Mouse (Mus musculus) heart, postnatal 10 days (tissue): ENCODE measurements around the gene Ifnar2. TPM values are rescaled to one million over a fixed set of nuclear protein-coding genes. Genes with fewer than 3 reads are reported as not detected.

Experiments used
- DNase-seq, 2 experiments: peaks; one replicate each; pipeline ENCODE4 v3.0.0; 2021
- intact Hi-C: fragments of 180-260 bp; cut with DNase I; formaldehyde crosslinking; loops from one replicate; pipeline ENCODE4 v1.15.1; 2025
- total RNA-seq, 2 experiments: library from RNA; stranded (reverse); gene quantifications; 2 replicates each; pipeline ENCODE4 v1.2.3; 2021

The Ifnar2 gene
- total RNA-seq, 2 experiments from 2014 or later = 39.1 to 42.0 TPM

DNA sequence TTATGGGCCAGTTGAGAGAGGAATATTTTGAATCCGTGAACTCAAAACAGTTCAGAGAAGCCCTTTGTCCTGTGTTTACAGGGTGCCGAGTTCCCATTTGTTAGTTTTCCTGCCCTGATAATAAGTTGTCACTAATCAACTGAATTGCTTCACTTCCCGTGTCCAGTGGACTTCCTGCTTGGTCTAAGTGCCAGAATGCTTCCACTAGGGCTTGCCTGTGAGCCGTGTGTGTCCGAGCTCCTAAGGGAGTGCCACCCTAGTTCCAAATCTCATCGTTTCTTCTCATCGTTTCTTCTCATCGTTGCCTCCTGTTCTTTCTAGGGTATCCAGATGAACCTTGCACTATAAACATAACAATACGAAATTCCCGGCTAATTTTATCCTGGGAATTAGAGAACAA is 13.0 kb downstream of the Ifnar2 start:
- intact Hi-C loops = loop anchor here (2.0 kb wide), 1 partner anchor 23 kb away; no protein-coding TSS in a partner anchor
- DNase-seq = peak; percentile 59 to 66

DNA sequence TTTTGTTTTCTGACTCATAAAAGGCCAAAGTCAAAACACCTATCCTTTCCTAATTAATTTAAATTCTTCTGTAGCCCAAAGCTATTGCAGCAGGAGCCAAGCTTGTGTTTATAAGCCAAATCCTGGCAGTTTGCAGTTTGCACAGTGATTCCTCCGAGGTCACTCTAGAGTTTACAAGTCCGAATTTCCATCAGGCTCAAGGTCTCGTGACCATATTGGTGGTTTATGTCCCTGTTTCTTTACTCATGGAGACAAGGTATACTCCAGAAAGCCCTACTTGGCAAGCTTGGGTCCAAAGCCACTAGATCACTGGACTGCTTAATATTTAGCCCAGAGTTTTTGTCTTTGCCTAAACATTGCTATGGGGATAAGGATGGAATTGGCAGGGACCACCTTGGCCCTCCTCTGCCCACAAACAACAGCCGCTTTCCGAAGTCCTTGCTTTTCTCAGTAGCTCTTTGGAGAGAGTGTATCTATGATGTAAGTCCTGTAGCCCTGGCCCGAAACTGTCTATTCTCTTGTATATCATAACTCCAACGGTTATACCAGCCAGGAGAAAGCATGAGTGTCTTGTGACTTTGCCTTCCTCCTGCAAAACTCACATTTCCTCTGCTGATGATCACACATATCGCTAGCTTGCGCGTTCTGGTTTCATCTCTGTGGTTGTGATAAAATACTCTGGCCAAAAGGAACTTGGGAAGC is 14.0 kb downstream of the Ifnar2 start:
- DNase-seq = no peak
- intact Hi-C loops = no loop called here

DNA sequence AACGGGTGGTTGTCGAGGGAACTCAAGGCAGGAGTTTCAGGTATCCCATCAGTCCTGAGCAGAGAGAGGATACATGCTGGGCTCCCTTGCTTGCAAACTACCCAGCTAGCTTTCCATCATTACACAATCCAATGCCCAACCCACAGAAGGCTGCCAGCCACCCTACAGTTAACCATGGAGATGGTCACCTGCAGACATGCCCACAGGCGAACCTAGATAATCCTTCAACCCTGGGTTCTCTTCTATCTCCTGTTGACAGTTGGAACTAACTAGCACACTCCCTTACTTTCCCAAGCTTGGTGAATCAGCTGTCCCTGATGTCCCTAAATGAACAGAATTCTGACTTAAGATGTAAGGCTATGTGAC is 14.5 kb downstream of the Ifnar2 start:
- DNase-seq = no peak
- intact Hi-C loops = no loop called here

DNA sequence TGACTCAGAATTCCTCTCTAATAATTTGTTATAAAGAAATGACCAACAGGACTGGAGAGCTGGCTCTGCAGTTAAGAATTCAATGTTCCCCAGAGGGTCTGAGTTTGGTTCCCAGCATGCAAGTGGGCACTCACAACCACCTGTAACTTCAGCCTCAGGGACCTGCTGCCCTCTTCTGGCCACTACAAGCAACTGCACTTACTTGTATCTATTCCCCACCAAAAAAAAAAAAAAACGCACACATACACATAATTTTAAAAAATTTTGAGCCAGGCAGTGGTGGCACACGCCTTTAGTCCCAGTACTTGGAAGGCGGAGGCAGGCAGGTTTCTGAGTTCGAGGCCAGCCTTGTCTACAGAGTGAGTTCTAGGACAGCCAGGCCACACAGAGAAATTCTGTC is 17.5 kb downstream of the Ifnar2 start:
- no peak for DNase-seq
- intact Hi-C loops = no loop called here

DNA sequence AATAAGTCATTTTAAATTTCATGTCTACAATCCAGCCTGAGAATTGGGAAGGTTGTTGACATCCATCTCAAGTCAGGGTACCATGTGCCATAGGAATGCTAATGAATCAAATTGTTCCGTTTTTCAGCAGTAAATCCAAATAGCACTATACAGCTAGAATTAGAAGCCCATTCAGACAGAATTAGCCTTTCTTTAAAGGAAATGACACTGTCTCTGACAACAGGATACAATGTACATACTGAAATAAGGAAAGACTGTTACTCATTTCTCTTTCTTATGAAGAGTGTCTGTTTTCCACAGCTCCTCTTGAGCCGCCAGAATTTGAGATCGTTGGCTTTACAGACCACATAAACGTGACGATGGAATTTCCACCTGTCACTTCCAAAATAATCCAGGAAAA is 18.8 kb downstream of the Ifnar2 start, which contains the start of gene Gm21970:
TSS of gene Gm21970 (plus strand) at position 301 of the 400 bp plus-strand sequence.
- intact Hi-C loops = no loop called here
- no peak for DNase-seq

DNA sequence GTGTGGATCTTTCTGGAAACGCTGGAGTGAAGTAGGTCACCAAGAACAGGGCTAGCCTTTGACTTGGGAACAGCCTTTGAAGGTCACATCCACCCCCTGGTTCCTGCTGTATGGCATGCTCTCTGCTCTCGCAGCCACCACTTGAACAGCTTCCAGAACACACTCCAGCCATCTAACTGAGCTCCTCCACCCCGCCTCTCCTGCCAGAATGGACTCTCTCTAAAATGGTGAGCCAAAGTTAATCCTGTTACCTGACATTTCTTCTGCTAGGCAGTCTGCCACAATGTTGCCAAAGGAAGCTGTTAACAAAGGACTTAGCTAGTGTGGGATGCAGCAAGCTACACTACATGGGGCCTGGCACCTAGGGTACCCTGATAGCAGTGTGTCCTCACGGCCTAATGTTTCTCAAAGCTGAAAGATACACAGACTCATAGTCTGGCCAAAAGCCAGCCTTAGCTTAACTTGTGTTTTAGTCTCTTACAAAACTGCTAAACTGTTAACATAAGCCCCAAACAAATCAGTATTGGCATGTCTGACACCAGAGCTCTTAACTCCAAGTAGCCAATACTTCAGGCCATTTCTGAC is 22.3 kb downstream of the Ifnar2 start:
- intact Hi-C loops = no loop called here
- peak; percentile 58 to 68 for DNase-seq

DNA sequence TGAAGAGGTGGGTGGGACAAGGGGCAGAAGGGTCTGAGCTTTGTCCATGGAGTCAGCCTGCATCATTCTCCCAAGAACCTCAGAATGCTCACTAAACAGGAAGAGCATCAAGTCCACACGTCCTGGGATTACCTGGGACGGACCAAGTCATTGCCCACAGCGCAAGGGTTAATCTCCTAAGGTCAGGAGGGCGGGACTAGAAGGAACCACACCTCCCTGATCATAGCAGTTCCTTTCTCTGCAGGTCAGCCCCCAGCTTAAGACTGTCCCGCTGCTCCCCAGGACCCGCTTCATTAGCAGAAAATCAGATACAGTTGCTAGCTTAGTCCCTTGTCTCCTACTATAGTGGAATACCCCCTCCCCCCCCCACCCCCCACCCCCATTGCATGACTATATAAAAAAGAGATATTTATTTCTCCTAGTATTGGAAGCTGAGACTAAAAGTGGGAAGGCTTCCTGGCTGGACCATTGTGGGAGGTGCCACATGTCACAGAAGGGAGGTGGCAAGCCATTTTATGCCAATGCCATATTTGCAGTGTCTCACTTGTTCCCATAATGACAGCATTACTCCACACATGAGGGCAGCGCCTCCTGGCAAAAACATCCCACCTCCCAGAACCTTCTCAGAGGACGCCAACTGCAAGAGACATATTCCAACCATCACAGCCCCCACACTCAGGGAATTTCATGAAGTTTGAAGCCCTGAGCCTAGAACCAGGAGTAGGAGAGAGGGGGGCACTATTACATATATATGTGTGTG is 23.2 kb downstream of the Ifnar2 start:
- no peak for DNase-seq
- intact Hi-C loops = no loop called here

DNA sequence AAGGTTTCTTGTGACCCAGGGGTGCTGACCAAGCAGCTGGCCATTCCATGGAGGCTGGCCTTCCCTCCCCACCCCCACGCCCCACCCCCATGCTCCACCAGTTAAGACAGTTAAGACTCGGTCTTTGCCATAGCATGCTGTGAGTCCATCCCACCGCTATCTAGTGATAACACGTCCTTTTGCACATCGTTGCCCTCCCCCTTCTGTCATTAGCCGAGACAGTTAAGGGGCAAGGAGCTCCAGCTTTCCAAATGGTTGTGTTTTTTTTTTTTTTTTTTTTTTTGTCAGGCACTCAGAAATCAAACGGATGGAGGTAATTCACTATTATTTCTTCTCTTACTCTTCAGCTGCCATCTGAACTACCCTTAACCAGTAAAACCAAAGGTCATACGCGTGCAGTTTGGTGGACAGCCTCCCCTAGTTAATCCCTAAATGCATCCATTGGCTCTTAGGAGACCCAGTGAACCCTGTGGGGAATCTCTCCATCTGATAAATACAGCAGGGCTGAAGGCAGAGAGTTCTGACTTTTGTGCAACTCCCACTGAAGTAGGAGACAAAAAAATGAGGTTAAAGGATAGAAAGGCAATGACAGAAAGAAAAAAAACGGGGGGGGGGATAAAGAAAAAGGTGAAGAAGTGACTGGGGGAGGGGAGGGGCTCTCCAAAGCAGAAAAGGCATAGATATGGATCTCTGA is 24.4 kb downstream of the Ifnar2 start:
- intact Hi-C loops = no loop called here
- no peak for DNase-seq

DNA sequence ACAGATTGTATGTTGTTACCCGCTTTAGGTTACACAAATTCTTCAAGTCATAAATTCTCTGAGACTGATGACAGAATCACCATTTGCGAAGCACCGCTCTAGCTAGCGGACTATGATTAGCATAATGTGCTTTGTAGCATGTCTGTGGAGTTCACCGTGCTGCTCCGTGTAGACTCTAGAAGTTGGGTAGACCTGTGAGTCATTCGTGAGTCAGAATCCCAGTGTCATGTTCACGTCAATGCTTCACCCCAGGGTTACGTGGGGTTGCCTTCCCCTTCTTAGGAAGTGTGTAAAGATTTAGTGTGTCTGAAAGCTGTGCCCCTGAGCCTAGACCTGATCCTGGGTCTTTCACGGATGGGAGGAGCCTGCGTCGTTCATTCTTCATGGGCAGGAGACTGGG is 25.4 kb downstream of the Ifnar2 start:
- intact Hi-C loops = no loop called here
- no peak for DNase-seq

DNA sequence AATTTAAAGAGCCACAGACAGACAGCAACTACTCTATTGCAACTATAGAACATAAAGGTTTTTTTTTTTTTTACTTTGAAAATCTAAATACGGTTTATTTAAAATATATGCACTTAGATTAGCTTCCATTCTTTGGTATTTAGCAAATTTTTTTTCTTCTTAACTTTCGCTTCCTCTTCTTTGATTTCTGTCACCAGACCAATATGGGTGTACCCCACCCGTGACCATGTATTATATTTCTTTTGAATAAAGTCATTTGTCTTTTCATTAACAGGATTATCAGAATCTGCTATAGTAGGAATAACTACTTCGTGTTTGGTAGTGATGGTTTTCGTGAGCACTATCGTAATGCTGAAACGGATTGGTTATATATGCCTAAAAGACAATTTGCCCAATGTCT is 26.4 kb downstream of the Ifnar2 start:
- intact Hi-C loops = no loop called here
- DNase-seq = no peak

DNA sequence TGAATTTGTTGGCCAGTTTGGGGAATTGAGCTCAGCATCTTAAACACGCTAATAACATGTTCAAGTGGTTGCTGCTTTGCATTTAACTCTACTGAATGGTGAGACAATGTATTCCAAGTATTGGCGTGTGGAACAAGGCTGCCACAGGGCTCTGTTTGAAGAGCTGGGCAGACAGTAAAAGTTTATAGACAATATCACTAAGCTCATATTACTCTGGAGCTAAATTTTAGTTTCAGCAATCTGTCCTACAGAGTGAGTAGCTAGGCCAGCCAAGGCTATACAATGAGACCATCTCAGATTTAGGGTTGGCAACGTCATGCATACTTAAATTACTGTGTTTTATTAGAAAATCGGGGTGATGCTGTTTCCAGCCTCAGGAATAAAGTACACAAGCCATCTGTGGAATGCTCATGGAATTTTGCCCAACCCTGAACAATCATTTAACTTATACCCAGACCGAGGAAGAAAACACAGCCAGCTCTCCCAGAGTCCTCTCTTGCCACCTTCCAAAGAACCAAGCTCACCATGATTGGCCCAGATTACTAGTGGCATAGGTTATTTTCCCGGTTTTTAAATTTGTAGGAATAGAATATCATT is 29.1 kb downstream of the Ifnar2 start:
- intact Hi-C loops = no loop called here
- DNase-seq = no peak

DNA sequence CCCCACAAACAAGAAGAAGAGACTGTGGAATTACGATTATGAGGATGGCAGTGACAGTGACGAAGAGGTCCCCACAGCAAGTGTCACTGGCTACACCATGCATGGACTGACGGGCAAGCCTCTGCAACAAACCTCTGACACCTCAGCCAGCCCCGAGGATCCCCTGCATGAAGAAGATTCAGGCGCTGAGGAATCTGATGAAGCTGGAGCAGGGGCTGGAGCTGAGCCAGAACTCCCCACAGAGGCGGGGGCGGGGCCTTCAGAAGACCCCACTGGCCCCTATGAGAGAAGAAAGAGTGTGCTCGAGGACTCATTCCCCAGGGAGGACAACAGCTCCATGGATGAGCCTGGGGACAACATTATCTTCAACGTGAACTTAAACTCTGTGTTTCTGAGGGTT is 31.2 kb downstream of the Ifnar2 start:
- intact Hi-C loops = no loop called here
- no peak for DNase-seq

DNA sequence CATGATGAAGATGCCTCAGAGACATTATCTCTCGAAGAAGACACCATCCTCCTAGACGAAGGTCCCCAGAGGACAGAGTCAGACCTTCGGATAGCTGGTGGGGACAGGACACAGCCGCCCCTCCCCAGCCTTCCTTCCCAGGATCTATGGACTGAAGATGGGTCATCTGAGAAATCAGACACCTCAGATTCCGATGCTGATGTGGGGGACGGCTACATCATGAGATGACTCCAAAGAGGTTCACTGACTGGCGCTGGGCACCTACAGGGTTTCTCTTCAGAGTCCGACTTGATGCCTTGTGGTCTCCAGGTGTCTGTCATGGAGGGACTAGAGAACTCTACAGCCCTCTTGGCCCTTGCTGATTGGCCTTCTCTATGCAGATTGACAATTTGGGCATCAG is 31.6 kb downstream of the Ifnar2 start:
- intact Hi-C loops = no loop called here
- no peak for DNase-seq

DNA sequence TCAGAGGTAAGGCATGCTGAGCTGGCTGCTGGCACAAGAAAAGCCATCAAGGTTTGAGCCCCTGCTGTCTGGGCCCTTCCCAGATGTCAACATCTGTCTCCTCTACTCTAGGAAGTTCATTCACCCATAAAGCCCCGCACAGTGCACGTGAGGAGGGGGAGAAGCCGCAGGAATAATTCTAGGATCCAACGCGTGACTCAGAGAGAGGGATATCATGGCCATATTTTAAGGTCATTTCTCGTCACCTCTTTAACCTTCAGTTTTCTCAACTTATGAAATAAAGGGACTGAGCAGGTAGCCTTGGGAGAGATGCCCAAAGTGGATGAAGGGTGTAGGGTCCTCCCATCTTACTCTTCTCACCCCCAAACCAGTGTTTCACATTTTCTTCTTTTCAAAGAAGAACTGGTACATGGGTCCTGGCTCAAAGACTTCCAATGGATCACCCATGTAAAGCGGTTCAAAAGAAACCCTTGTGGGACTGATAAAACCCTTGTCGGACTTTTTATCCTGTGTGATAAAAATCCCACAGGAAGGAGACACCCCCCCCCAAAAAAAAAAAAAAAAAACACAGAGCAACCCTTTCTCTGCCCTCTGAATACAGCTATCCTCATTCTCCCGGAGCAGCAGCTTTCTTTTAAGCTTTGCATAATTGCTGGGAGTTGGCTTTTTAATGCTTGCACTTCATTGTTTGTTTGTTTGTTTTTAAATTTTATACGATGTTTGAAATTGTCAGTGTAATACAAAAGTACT is 32.4 kb downstream of the Ifnar2 start:
- intact Hi-C loops = no loop called here
- DNase-seq = no peak

DNA sequence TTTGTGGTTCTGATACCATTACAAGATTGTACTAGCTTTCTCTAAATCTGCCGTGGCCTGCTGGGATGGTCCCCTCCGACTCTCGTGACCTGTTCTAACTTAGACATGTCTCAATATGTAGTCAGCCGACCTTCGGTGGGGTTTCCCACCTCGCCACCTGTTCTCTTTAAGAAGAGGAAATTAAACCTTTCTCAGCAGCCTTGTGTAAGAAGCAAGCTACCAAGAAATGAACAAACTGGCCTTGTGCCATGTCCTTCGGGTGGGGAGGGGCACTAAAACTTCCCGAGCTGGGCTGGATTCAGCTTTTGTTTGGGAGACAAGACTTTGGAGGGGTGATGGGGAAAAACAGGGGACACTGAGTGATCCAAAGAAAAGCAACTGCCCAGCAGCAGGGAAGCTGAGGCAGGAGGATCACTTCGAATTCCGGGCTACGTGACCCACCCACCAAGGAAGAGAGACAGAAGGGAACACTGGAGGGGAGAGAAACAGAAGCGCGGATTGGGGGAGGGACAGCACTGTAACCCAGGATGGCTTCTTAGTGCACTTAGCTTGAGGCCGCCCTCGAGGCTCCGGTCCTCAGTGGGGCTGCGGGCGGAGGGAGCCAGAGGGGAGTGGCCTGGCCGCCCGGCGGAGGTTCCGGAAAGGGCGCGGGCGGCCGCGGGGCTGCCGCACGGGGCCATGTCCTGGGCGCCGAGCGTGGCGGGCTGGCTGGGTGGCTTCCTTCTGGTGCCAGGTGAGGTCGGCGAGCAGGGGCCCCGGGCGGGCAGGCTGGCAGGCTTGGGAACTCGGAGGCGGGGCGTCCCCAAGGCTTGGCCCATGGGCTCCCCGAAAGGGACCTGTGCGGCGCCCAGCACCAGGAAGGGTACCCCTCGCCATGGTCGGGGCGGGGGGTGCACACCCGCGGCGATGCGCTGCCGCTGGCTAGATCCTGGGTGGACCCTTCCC is 33.3 kb downstream of the Ifnar2 start, which contains the start of gene Il10rb:
TSS of gene Il10rb (plus strand) at position 525 of the 945 bp plus-strand sequence.
- DNase-seq = peak; percentile 86 to 88
- intact Hi-C loops = loop anchor here (1.0 to 2.0 kb wide), 4 partner anchors 33 to 79 kb away; partner anchors contain the start of genes Ifnar1 and Ifnar2

DNA sequence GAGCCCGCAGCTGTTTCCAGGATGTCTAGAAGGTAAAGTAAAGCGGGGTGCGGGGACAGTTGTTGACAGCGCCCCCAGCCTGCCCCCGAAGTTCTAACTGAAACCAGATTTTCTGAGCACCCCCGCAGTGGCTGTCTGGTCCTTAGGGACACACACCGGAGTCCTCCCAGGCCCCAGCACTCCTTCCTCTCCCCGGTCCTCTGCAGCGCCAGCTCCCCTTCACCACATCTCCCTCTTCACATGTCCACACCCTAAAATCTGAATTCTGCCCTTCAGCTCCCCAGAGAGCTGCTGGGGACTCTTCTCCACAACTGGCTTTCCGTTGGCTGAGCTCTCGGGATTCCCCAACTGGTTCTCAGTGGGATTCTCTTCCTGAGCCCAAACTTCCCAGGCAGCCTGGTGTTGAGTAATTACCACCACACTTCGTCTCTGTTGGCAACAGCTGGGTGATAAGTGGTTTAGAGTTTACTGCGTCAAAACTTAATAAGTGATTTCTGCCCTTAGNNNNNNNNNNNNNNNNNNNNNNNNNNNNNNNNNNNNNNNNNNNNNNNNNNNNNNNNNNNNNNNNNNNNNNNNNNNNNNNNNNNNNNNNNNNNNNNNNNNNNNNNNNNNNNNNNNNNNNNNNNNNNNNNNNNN is 34.1 kb downstream of the Ifnar2 start:
- DNase-seq = peak; percentile 68 to 76
- intact Hi-C loops = loop anchor here (1.0 to 2.0 kb wide), 4 partner anchors 34 to 78 kb away; partner anchors contain the start of genes Ifnar1 and Ifnar2

DNA sequence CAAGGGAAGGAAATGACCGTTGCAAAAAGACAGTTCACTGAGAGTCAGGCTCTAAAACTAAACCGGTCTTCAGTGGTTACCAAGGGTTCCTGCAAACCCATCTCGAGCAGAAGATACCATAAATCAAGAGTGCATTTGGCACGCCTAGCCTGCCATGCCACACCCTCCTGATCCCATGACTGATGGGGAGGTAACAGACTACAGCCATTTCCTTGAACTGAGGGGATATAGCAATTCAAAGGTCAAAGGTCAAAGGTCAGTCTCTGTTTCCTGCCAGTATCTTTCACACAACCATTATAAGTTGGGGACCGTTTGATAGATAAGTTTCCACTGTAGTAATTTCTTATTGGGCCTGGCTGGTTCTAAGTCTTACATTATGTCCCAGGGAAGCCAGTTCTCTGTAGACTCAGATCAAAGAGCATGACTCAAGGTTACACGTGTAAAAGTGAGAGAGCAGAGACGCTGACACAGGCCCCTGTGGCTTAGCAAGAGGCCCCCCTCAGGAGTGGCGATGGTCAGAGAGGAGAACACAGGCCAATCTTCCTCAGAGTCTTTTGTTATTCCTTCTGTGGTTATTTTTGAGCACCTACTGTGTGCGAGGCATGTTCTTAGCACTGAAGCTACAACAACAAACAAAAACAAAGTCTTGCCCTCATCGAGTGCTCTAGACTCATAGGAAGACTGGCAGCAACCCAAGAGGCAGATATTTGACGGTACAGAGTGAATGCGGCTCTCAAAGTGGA is 40.7 kb downstream of the Ifnar2 start:
- no peak for DNase-seq
- intact Hi-C loops = no loop called here
